Mouse (Mus musculus): Measurements from ENCODE around the gene Olfr681. TPM values are rescaled to one million over a fixed set of nuclear protein-coding genes. Genes with fewer than 3 reads are reported as not detected.
A peak's percentile ranks its signal among the peaks of the same experiment; 100 is the strongest.

Olfr681 gene
- total and polyA plus RNA-seq, 3 experiments = not detected

GRCm38 (mm10) chr7:105163553-105163952, 46.9 kb downstream of the Olfr681 start, which contains the start of gene Olfr684:
Gene Olfr684, minus strand, starts transcription at chr7:105163653.
- DNase-seq (ENCODE audit: low read depth, low spot score) = no peak
- H3K36me3 ChIP-seq (ENCODE audit: control insufficient read depth in 1 of 2, insufficient read depth in 2 of 2, low read length in 2 of 2) = no peaks in the 10 kb centered on the region
- no peaks in the 10 kb centered on the region for H3K79me2 ChIP-seq (ENCODE audit: control insufficient read depth, insufficient read depth, low read length, poor library complexity)
- TF ChIP-seq E2F4 (IDR thresholded peaks at IDR 0.05; ENCODE audit: borderline replicate concordance, low read depth, low read length) = no peak
- no peak for TF ChIP-seq POLR2AphosphoS5 (IDR thresholded peaks at IDR 0.05; ENCODE audit: borderline replicate concordance, low read depth, low read length)
- TF ChIP-seq KAT2A (conservative IDR thresholded peaks at IDR 0.05; ENCODE audit: low read depth, low read length) = no peak
- TF ChIP-seq CHD2 (IDR thresholded peaks at IDR 0.05; ENCODE audit: low read length) = no peak
- no peak for TF ChIP-seq GATA1 (IDR thresholded peaks at IDR 0.05; ENCODE audit: low read depth, low read length)
- TF ChIP-seq CHD1 (IDR thresholded peaks at IDR 0.05; ENCODE audit: low read depth, low read length) = no peak
- no peak for TF ChIP-seq ETS1 (IDR thresholded peaks at IDR 0.05; ENCODE audit: low read depth, low read length)
- no peak for TF ChIP-seq ZMIZ1 (IDR thresholded peaks at IDR 0.05; ENCODE audit: low read depth, low read length)
- no peak for TF ChIP-seq SMC3 (IDR thresholded peaks at IDR 0.05; ENCODE audit: low read depth, low read length)
- TF ChIP-seq ELF1 (IDR thresholded peaks at IDR 0.05; ENCODE audit: low read depth, low read length) = no peak
- no peak for TF ChIP-seq TCF12 (IDR thresholded peaks at IDR 0.05; ENCODE audit: low read depth, low read length)
- no peak for TF ChIP-seq NRF1 (IDR thresholded peaks at IDR 0.05; ENCODE audit: insufficient read depth, low read depth, low read length, poor library complexity, severe bottlenecking)
- no peak within 1 kb of the TSS for H3K4me3 ChIP-seq (ENCODE audit: control insufficient read depth in 1 of 2, insufficient read depth in 1 of 2, low read depth in 2 of 2, low read length in 2 of 2)
- H3K27me3 ChIP-seq (ENCODE audit: control insufficient read depth in 1 of 2, insufficient read depth in 2 of 2, low read length in 2 of 2) = no peaks in the 10 kb centered on the region
- no peak within 1 kb of the TSS for H3K27ac ChIP-seq (ENCODE audit: control insufficient read depth, low read depth, low read length)
- no peaks in the 10 kb centered on the region for H3K4me1 ChIP-seq (ENCODE audit: control insufficient read depth in 1 of 2, insufficient read depth in 2 of 2, low read length in 2 of 2)
- no peak within 1 kb of the TSS for H3K9ac ChIP-seq (ENCODE audit: control insufficient read depth, low read depth, low read length, poor library complexity, severe bottlenecking)
- H3K9me3 ChIP-seq (replicated peaks; ENCODE audit: insufficient read depth, low read length) = no peaks in the 10 kb centered on the region

- no peak for DNase-seq (ENCODE audit: low read depth, low spot score)
- Histone ChIP-seq H3K9me3 (replicated peaks; ENCODE audit: insufficient read depth, low read length) (no peaks in the 10 kb centered on the region), H3K9ac (ENCODE audit: control insufficient read depth, low read depth, low read length, poor library complexity, severe bottlenecking) (no peak overlapping the region), H3K36me3 (ENCODE audit: control insufficient read depth in 1 of 2, insufficient read depth in 2 of 2, low read length in 2 of 2) (no peaks in the 10 kb centered on the region), H3K4me3 (ENCODE audit: control insufficient read depth in 1 of 2, insufficient read depth in 1 of 2, low read depth in 2 of 2, low read length in 2 of 2) (no peak overlapping the region), H3K27me3 (ENCODE audit: control insufficient read depth in 1 of 2, insufficient read depth in 2 of 2, low read length in 2 of 2) (no peaks in the 10 kb centered on the region), H3K27ac (ENCODE audit: control insufficient read depth, low read depth, low read length) (no peak overlapping the region), H3K4me1 (ENCODE audit: control insufficient read depth in 1 of 2, insufficient read depth in 2 of 2, low read length in 2 of 2) (no peaks in the 10 kb centered on the region), H3K79me2 (ENCODE audit: control insufficient read depth, insufficient read depth, low read length, poor library complexity) (no peaks in the 10 kb centered on the region)
- TF ChIP-seq GATA1 (IDR thresholded peaks at IDR 0.05; ENCODE audit: low read depth, low read length) (no peak), RAD21 (IDR thresholded peaks at IDR 0.05; ENCODE audit: low read depth, low read length) (peak; percentile 16), MAX (IDR thresholded peaks at IDR 0.05; ENCODE audit: low read length) (no peak), CTCF (IDR thresholded peaks at IDR 0.05 in 2 of 3, conservative IDR thresholded peaks at IDR 0.05 in 1 of 3; ENCODE audit: control insufficient read depth in 1 of 3, insufficient read depth in 1 of 3, low read depth in 2 of 3, low read length in 3 of 3, poor library complexity in 1 of 3, severe bottlenecking in 1 of 3) (peak in 2 of 3 experiments; percentile 5 to 8; a peak in 1 of 6 replicates)
These were observed 54.1 kb downstream of the Olfr681 start for GRCm38 (mm10) chr7:105170773-105171172.

Other genes starting within 250 kb of the Olfr681 start
- gene Olfr665, start 238.8 kb upstream of the Olfr681 start, total RNA-seq (2012; rRNA removed) = not detected in 2 replicates
- not detected for gene Olfr665, start 238.8 kb upstream of the Olfr681 start, polyA plus RNA-seq (2012; ENCODE audit: insufficient read depth in 1 of 2, insufficient read length in 2 of 2, low read depth in 1 of 2, low replicate concordance in 2 of 2, missing spikeins in 1 of 2)
- not detected in 2 replicates for gene Olfr666, start 220.9 kb upstream of the Olfr681 start, total RNA-seq (2012; rRNA removed)
- gene Olfr666, start 220.9 kb upstream of the Olfr681 start, polyA plus RNA-seq (2012; ENCODE audit: insufficient read depth in 1 of 2, insufficient read length in 2 of 2, low read depth in 1 of 2, low replicate concordance in 2 of 2, missing spikeins in 1 of 2) = not detected
- not detected in 2 replicates for gene Olfr667, start 195.4 kb upstream of the Olfr681 start, total RNA-seq (2012; rRNA removed)
- gene Olfr667, start 195.4 kb upstream of the Olfr681 start, polyA plus RNA-seq (2012; ENCODE audit: insufficient read depth in 1 of 2, insufficient read length in 2 of 2, low read depth in 1 of 2, low replicate concordance in 2 of 2, missing spikeins in 1 of 2) = not detected
- not detected in 2 replicates for gene Olfr668, start 188.8 kb upstream of the Olfr681 start, total RNA-seq (2012; rRNA removed)
- gene Olfr668, start 188.8 kb upstream of the Olfr681 start, polyA plus RNA-seq (2012; ENCODE audit: insufficient read depth in 1 of 2, insufficient read length in 2 of 2, low read depth in 1 of 2, low replicate concordance in 2 of 2, missing spikeins in 1 of 2) = not detected
- not detected in 2 replicates for gene Olfr669, start 182.6 kb upstream of the Olfr681 start, total RNA-seq (2012; rRNA removed)
- gene Olfr669, start 182.6 kb upstream of the Olfr681 start, polyA plus RNA-seq (2012; ENCODE audit: insufficient read depth in 1 of 2, insufficient read length in 2 of 2, low read depth in 1 of 2, low replicate concordance in 2 of 2, missing spikeins in 1 of 2) = not detected
- gene Olfr670, start 154.2 kb upstream of the Olfr681 start, total RNA-seq (2012; rRNA removed) = not detected in 2 replicates
- gene Olfr670, start 154.2 kb upstream of the Olfr681 start, polyA plus RNA-seq (2012; ENCODE audit: insufficient read depth in 1 of 2, insufficient read length in 2 of 2, low read depth in 1 of 2, low replicate concordance in 2 of 2, missing spikeins in 1 of 2) = not detected
- gene Olfr671, start 137.7 kb upstream of the Olfr681 start, total RNA-seq (2012; rRNA removed) = not detected in 2 replicates
- not detected for gene Olfr671, start 137.7 kb upstream of the Olfr681 start, polyA plus RNA-seq (2012; ENCODE audit: insufficient read depth in 1 of 2, insufficient read length in 2 of 2, low read depth in 1 of 2, low replicate concordance in 2 of 2, missing spikeins in 1 of 2)
- not detected in 2 replicates for gene Olfr672, start 114.8 kb upstream of the Olfr681 start, total RNA-seq (2012; rRNA removed)
- gene Olfr672, start 114.8 kb upstream of the Olfr681 start, polyA plus RNA-seq (2012; ENCODE audit: insufficient read depth in 1 of 2, insufficient read length in 2 of 2, low read depth in 1 of 2, low replicate concordance in 2 of 2, missing spikeins in 1 of 2) = not detected
- gene Olfr675, start 88.4 kb upstream of the Olfr681 start, total RNA-seq (2012; rRNA removed) = not detected in 2 replicates
- not detected for gene Olfr675, start 88.4 kb upstream of the Olfr681 start, polyA plus RNA-seq (2012; ENCODE audit: insufficient read depth in 1 of 2, insufficient read length in 2 of 2, low read depth in 1 of 2, low replicate concordance in 2 of 2, missing spikeins in 1 of 2)
- not detected in 2 replicates for gene Olfr676, start 84.1 kb upstream of the Olfr681 start, total RNA-seq (2012; rRNA removed)
- not detected for gene Olfr676, start 84.1 kb upstream of the Olfr681 start, polyA plus RNA-seq (2012; ENCODE audit: insufficient read depth in 1 of 2, insufficient read length in 2 of 2, low read depth in 1 of 2, low replicate concordance in 2 of 2, missing spikeins in 1 of 2)
- not detected in 2 replicates for gene Olfr677, start 65.5 kb upstream of the Olfr681 start, total RNA-seq (2012; rRNA removed)
- gene Olfr677, start 65.5 kb upstream of the Olfr681 start, polyA plus RNA-seq (2012; ENCODE audit: insufficient read depth in 1 of 2, insufficient read length in 2 of 2, low read depth in 1 of 2, low replicate concordance in 2 of 2, missing spikeins in 1 of 2) = not detected
- gene Olfr678, start 52.4 kb upstream of the Olfr681 start, total RNA-seq (2012; rRNA removed) = not detected in 2 replicates
- not detected for gene Olfr678, start 52.4 kb upstream of the Olfr681 start, polyA plus RNA-seq (2012; ENCODE audit: insufficient read depth in 1 of 2, insufficient read length in 2 of 2, low read depth in 1 of 2, low replicate concordance in 2 of 2, missing spikeins in 1 of 2)
- not detected in 2 replicates for gene Olfr679, start 35.6 kb upstream of the Olfr681 start, total RNA-seq (2012; rRNA removed)
- gene Olfr679, start 35.6 kb upstream of the Olfr681 start, polyA plus RNA-seq (2012; ENCODE audit: insufficient read depth in 1 of 2, insufficient read length in 2 of 2, low read depth in 1 of 2, low replicate concordance in 2 of 2, missing spikeins in 1 of 2) = not detected
- gene Olfr680-ps1, start 24.0 kb upstream of the Olfr681 start, total RNA-seq (2012; rRNA removed) = not detected in 2 replicates
- gene Olfr680-ps1, start 24.0 kb upstream of the Olfr681 start, polyA plus RNA-seq (2012; ENCODE audit: insufficient read depth in 1 of 2, insufficient read length in 2 of 2, low read depth in 1 of 2, low replicate concordance in 2 of 2, missing spikeins in 1 of 2) = not detected
- gene Olfr683, start 30.2 kb downstream of the Olfr681 start, total RNA-seq (2012; rRNA removed) = not detected in 2 replicates
- gene Olfr683, start 30.2 kb downstream of the Olfr681 start, polyA plus RNA-seq (2012; ENCODE audit: insufficient read depth in 1 of 2, insufficient read length in 2 of 2, low read depth in 1 of 2, low replicate concordance in 2 of 2, missing spikeins in 1 of 2) = not detected
- not detected in 2 replicates for gene Olfr684, start 46.8 kb downstream of the Olfr681 start, total RNA-seq (2012; rRNA removed)
- gene Olfr684, start 46.8 kb downstream of the Olfr681 start, polyA plus RNA-seq (2012; ENCODE audit: insufficient read depth in 1 of 2, insufficient read length in 2 of 2, low read depth in 1 of 2, low replicate concordance in 2 of 2, missing spikeins in 1 of 2) = not detected
- gene Olfr685, start 69.2 kb downstream of the Olfr681 start, total RNA-seq (2012; rRNA removed) = not detected in 2 replicates
- not detected for gene Olfr685, start 69.2 kb downstream of the Olfr681 start, polyA plus RNA-seq (2012; ENCODE audit: insufficient read depth in 1 of 2, insufficient read length in 2 of 2, low read depth in 1 of 2, low replicate concordance in 2 of 2, missing spikeins in 1 of 2)
- not detected in 2 replicates for gene Olfr686, start 90.6 kb downstream of the Olfr681 start, total RNA-seq (2012; rRNA removed)
- gene Olfr686, start 90.6 kb downstream of the Olfr681 start, polyA plus RNA-seq (2012; ENCODE audit: insufficient read depth in 1 of 2, insufficient read length in 2 of 2, low read depth in 1 of 2, low replicate concordance in 2 of 2, missing spikeins in 1 of 2) = not detected
- gene Olfr688, start 171.3 kb downstream of the Olfr681 start, total RNA-seq (2012; rRNA removed) = not detected in 2 replicates
- gene Olfr688, start 171.3 kb downstream of the Olfr681 start, polyA plus RNA-seq (2012; ENCODE audit: insufficient read depth in 1 of 2, insufficient read length in 2 of 2, low read depth in 1 of 2, low replicate concordance in 2 of 2, missing spikeins in 1 of 2) = not detected
- gene Olfr689, start 194.3 kb downstream of the Olfr681 start, total RNA-seq (2012; rRNA removed) = not detected in 2 replicates
- not detected for gene Olfr689, start 194.3 kb downstream of the Olfr681 start, polyA plus RNA-seq (2012; ENCODE audit: insufficient read depth in 1 of 2, insufficient read length in 2 of 2, low read depth in 1 of 2, low replicate concordance in 2 of 2, missing spikeins in 1 of 2)
- gene Olfr690, start 217.3 kb downstream of the Olfr681 start, total RNA-seq (2012; rRNA removed) = not detected in 2 replicates
- gene Olfr690, start 217.3 kb downstream of the Olfr681 start, polyA plus RNA-seq (2012; ENCODE audit: insufficient read depth in 1 of 2, insufficient read length in 2 of 2, low read depth in 1 of 2, low replicate concordance in 2 of 2, missing spikeins in 1 of 2) = not detected
- not detected in 2 replicates for gene Olfr691, start 225.4 kb downstream of the Olfr681 start, total RNA-seq (2012; rRNA removed)
- not detected for gene Olfr691, start 225.4 kb downstream of the Olfr681 start, polyA plus RNA-seq (2012; ENCODE audit: insufficient read depth in 1 of 2, insufficient read length in 2 of 2, low read depth in 1 of 2, low replicate concordance in 2 of 2, missing spikeins in 1 of 2)

All from MEL (cell line).